ENCODE assay signal across 14 mouse cellular contexts in genomic region chr1:167059550-167060285, GRCm38 (mm10). TPM values are rescaled to one million over a fixed set of nuclear protein-coding genes. Genes with fewer than 3 reads are reported as not detected.
DNase-seq lines count a peak whose midpoint lies in the region; ATAC-seq lines count a peak whose summit lies in the region.
"Had no signal": no experiment of that assay in that cellular context is flagged by ENCODE, and none has a peak within 500 bp of the region (broad histone marks: within the 10 kb centered on the region; RNA-seq: fewer than 3 reads in every experiment).

No protein-coding gene starts in this region.

- 0 out of 2 replicates have a peak, but pooled peaks cover 5% of the 10 kb centered on the region for H3K4me1 ChIP-seq in neural tube, embryonic 14.5 days (ENCODE audit: control insufficient read depth, insufficient read depth, low read length)
- H3K4me1 ChIP-seq in neural tube, embryonic 15.5 days: peaks cover 26% of the 10 kb centered on the region
- peaks cover 23% of the 10 kb centered on the region for H3K4me1 ChIP-seq in forebrain, embryonic 13.5 days
- peaks cover 34% of the 10 kb centered on the region for H3K4me1 ChIP-seq in midbrain, embryonic 15.5 days
- H3K4me1 ChIP-seq: kidney, embryonic 15.5 days had no signal

- peak; percentile 27 for DNase-seq in embryo, embryonic 10.5 days (ENCODE audit: low spot score)
- no peak for DNase-seq in embryo, embryonic 9.5 days (ENCODE audit: extremely low spot score)
- DNase-seq in frontal cortex, postnatal 14 days (ENCODE audit: low spot score in 2 of 2): no peak
- DNase-seq: cerebellum, adult 11-12 months; gastrocnemius, postnatal 14 days had no signal

- 59% methylated on average over 9 of the region's 9 CpGs for WGBS in neural tube, embryonic 14.5 days
- WGBS in neural tube, embryonic 15.5 days: 59% methylated on average over 9 of the region's 9 CpGs
- 52% methylated on average over 9 of the region's 9 CpGs for WGBS in forebrain, embryonic 13.5 days
- WGBS in midbrain, embryonic 15.5 days: 57% methylated on average over 9 of the region's 9 CpGs

- no peak overlapping the region for H3K4me2 ChIP-seq in neural tube, embryonic 14.5 days (ENCODE audit: low read depth, low read length)
- no peak overlapping the region for H3K4me2 ChIP-seq in neural tube, embryonic 15.5 days
- H3K4me2 ChIP-seq in forebrain, embryonic 13.5 days: no peak overlapping the region
- no peak overlapping the region for H3K4me2 ChIP-seq in midbrain, embryonic 15.5 days
- H3K4me2 ChIP-seq: heart, embryonic 13.5 days; kidney, embryonic 15.5 days had no signal

- H3K4me3 ChIP-seq in neural tube, embryonic 14.5 days (ENCODE audit: low read depth, low read length): no peak overlapping the region
- H3K4me3 ChIP-seq in neural tube, embryonic 15.5 days (replicated peaks): no peak overlapping the region
- H3K4me3 ChIP-seq in forebrain, embryonic 13.5 days: no peak overlapping the region
- H3K4me3 ChIP-seq in midbrain, embryonic 15.5 days: no peak overlapping the region
- H3K4me3 ChIP-seq: heart, embryonic 13.5 days; kidney, embryonic 15.5 days had no signal

- 0 out of 2 replicates have a peak, but pooled peaks have one; percentile 23 for ATAC-seq in neural tube, embryonic 14.5 days (ENCODE audit: low read depth)
- no peak for ATAC-seq in neural tube, embryonic 15.5 days (ENCODE audit: low FRiP score)
- 0 out of 2 replicates have a peak, but pooled peaks have one; percentile 17 for ATAC-seq in forebrain, embryonic 13.5 days
- ATAC-seq in midbrain, embryonic 15.5 days (replicated peaks): peak; percentile 55; the same call in 1 of the 2 replicates
- ATAC-seq in granulocyte monocyte progenitor cell, adult 5-6 weeks (replicated peaks; ENCODE audit: poor library complexity, severe bottlenecking): no peak

- H3K9me3 ChIP-seq in neural tube, embryonic 14.5 days (ENCODE audit: control insufficient read depth, low read length): no peaks in the 10 kb centered on the region
- H3K9me3 ChIP-seq in neural tube, embryonic 15.5 days (replicated peaks): no peaks in the 10 kb centered on the region
- no peaks in the 10 kb centered on the region for H3K9me3 ChIP-seq in forebrain, embryonic 13.5 days (replicated peaks)
- no peaks in the 10 kb centered on the region for H3K9me3 ChIP-seq in midbrain, embryonic 15.5 days
- H3K9me3 ChIP-seq: heart, embryonic 13.5 days; kidney, embryonic 15.5 days had no signal

- no peak overlapping the region for H3K9ac ChIP-seq in neural tube, embryonic 14.5 days (replicated peaks; ENCODE audit: low read depth, low read length)
- H3K9ac ChIP-seq in neural tube, embryonic 15.5 days (replicated peaks): no peak overlapping the region
- no peak overlapping the region for H3K9ac ChIP-seq in forebrain, embryonic 13.5 days
- no peak overlapping the region for H3K9ac ChIP-seq in midbrain, embryonic 15.5 days
- H3K9ac ChIP-seq: heart, embryonic 13.5 days; kidney, embryonic 15.5 days had no signal

- no peaks in the 10 kb centered on the region for H3K36me3 ChIP-seq in neural tube, embryonic 14.5 days (ENCODE audit: control insufficient read depth, insufficient read depth, low read length)
- H3K36me3 ChIP-seq in neural tube, embryonic 15.5 days: no peaks in the 10 kb centered on the region
- H3K36me3 ChIP-seq in forebrain, embryonic 13.5 days (ENCODE audit: poor library complexity, severe bottlenecking): no peaks in the 10 kb centered on the region
- no peaks in the 10 kb centered on the region for H3K36me3 ChIP-seq in midbrain, embryonic 15.5 days (replicated peaks)
- H3K36me3 ChIP-seq: heart, embryonic 13.5 days; kidney, embryonic 15.5 days had no signal

- no peak overlapping the region for H3K27ac ChIP-seq in neural tube, embryonic 14.5 days (ENCODE audit: low read depth, low read length)
- H3K27ac ChIP-seq in neural tube, embryonic 15.5 days (replicated peaks): no peak overlapping the region
- no peak overlapping the region for H3K27ac ChIP-seq in forebrain, embryonic 13.5 days
- no peak overlapping the region for H3K27ac ChIP-seq in midbrain, embryonic 15.5 days
- H3K27ac ChIP-seq: heart, embryonic 13.5 days; kidney, embryonic 15.5 days; macrophage had no signal

- H3K27me3 ChIP-seq in neural tube, embryonic 14.5 days (ENCODE audit: control insufficient read depth, insufficient read depth, low read length): no peaks in the 10 kb centered on the region
- no peaks in the 10 kb centered on the region for H3K27me3 ChIP-seq in neural tube, embryonic 15.5 days (replicated peaks)
- H3K27me3 ChIP-seq in forebrain, embryonic 13.5 days: no peaks in the 10 kb centered on the region
- no peaks in the 10 kb centered on the region for H3K27me3 ChIP-seq in midbrain, embryonic 15.5 days (replicated peaks)
- H3K27me3 ChIP-seq: heart, embryonic 13.5 days; kidney, embryonic 15.5 days had no signal

RNA-seq across cellular contexts. Expression of gene Fam78b, which starts 58.5 kb away (rescaled TPM):
- polyA plus RNA-seq in neural tube, embryonic 14.5 days (2014; fragmentation: Nextera tagmentation; extraction: Ambion mirVana): 12.9 and 15.8 TPM in 2 replicates
- polyA plus RNA-seq in neural tube, embryonic 15.5 days (2015; fragmentation: Nextera tagmentation; extraction: Ambion mirVana): 8.7 and 9.3 TPM in 2 replicates
- polyA plus RNA-seq in forebrain, embryonic 13.5 days (2015; fragmentation: Nextera tagmentation; extraction: Ambion mirVana): 3.9 and 4.7 TPM in 2 replicates
- 15.3 and 15.9 TPM in 2 replicates for polyA plus RNA-seq in midbrain, embryonic 15.5 days (2015; fragmentation: Nextera tagmentation; extraction: Ambion mirVana)
- 1.9 TPM in 1 of 2 replicates, not detected in the other for total RNA-seq in granulocyte monocyte progenitor cell, adult 5-6 weeks (2014; fragmentation: Nextera tagmentation)
- not detected in 2 replicates for total RNA-seq in granulocyte monocyte progenitor cell, adult 5-6 weeks (2017)
- total RNA-seq: MEL had no signal

Comparison
In these comparisons a context has a peak if more than half of its experiments do, and no peak if none do; other contexts are left out.
1. ATAC-seq: peak in neural tube, embryonic 14.5 days (single experiment), forebrain, embryonic 13.5 days (single experiment) and midbrain, embryonic 15.5 days (single experiment); none in neural tube, embryonic 15.5 days (single experiment) and granulocyte monocyte progenitor cell, adult 5-6 weeks (single experiment).